Mouse (Mus musculus) kidney, embryonic 14.5 days (tissue): ENCODE data around the gene Elob. TPM values are rescaled to one million over a fixed set of nuclear protein-coding genes. Genes with fewer than 3 reads are reported as not detected.

Experiments
- ATAC-seq: fragments of 200-750 bp; cut with Nextera tagmentation; 2 replicates; pipeline ENCODE4 v1.8.0; 2017; ENCODE audit warnings: moderate number of reproducible peaks, mild to moderate bottlenecking, moderate TSS enrichment, moderate library complexity; ENCODE audit not compliant: low FRiP score, low TSS enrichment
- H3K27ac ChIP-seq: fragments of 300-500 bp; sonication (generic); 2 replicates; pipeline ENCODE4 v1.5.1; 2014; ENCODE audit warnings: low read depth, mild to moderate bottlenecking, low read length, moderate library complexity, mixed read lengths
- H3K27me3 ChIP-seq: fragments of 300-500 bp; sonication (generic); 2 replicates; pipeline ENCODE4 v1.6.1; 2014; ENCODE audit warnings: mild to moderate bottlenecking, low read length; ENCODE audit not compliant: control insufficient read depth, insufficient read depth
- H3K36me3 ChIP-seq: fragments of 300-500 bp; sonication (generic); 2 replicates; pipeline ENCODE4 v1.6.1; 2014; ENCODE audit warnings: low read length, mixed read lengths; ENCODE audit not compliant: control insufficient read depth, insufficient read depth
- H3K4me1 ChIP-seq: fragments of 300-500 bp; sonication (generic); 2 replicates; pipeline ENCODE4 v1.6.1; 2014; ENCODE audit warnings: low read length, mixed read lengths; ENCODE audit not compliant: control insufficient read depth, insufficient read depth
- H3K4me2 ChIP-seq: fragments of 300-500 bp; sonication (generic); replicated peaks from 2 replicates; pipeline ENCODE4 v1.6.1; 2014; ENCODE audit warnings: low read depth, mild to moderate bottlenecking, low read length
- H3K4me3 ChIP-seq: fragments of 300-500 bp; sonication (generic); 2 replicates; pipeline ENCODE4 v1.5.1; 2014; ENCODE audit warnings: mild to moderate bottlenecking, low read length
- H3K9ac ChIP-seq: fragments of 300-500 bp; sonication (generic); 2 replicates; pipeline ENCODE4 v1.6.1; 2014; ENCODE audit warnings: low read depth, mild to moderate bottlenecking, low read length, moderate library complexity
- H3K9me3 ChIP-seq: fragments of 300-500 bp; sonication (generic); 2 replicates; pipeline ENCODE4 v1.6.1; 2016; ENCODE audit warnings: low read length; ENCODE audit not compliant: control insufficient read depth
- WGBS: fragments of 180-500 bp; shearing (Covaris S2); extraction: QIAGEN DNeasy Blood & Tissue Kit; methylation state at CpG from one replicate; pipeline ENCODE4 v1.1.7; 2014; 5-methylcytosine and 5-hydroxymethylcytosine counted together
- polyA plus RNA-seq: library from polyadenylated mRNA; unstranded; fragments of >200 nt; fragmentation: Nextera tagmentation; extraction: Ambion mirVana; gene quantifications from 2 replicates; pipeline ENCODE4 v1.2.1, GENCODE M21; 2014

The Elob gene
- polyA plus RNA-seq, 1 experiment from 2014 or later = 982 TPM

DNA sequence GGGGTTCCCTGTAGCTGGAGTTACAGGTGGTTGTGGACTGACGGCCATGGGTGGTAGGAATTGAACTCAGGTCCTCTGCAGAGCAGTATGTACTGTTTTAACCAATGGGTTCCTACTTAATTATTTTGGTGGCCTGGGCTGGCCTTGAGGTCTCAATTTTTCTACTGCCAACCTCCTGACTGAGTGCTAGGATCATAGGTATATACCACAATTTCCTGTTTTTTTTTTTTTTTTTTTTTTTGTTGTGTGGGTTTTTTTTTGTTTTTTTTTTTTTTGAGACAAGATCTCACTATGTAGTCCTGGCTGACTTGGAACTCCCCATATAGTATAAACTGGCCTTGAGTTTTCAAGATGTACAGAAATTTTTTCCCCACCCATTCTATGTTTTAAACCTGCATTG, 2.3 kb upstream of the Elob start:
- H3K27ac ChIP-seq = no peak overlapping the region
- no peaks in the 10 kb centered on the region for H3K9me3 ChIP-seq
- H3K4me2 ChIP-seq = no peak overlapping the region
- H3K36me3 ChIP-seq = peaks cover 12% of the 10 kb centered on the region; the same call in 1 of the 2 replicates
- WGBS = 88% methylated on average over 1 of the region's 1 CpGs
- no peak overlapping the region for H3K4me3 ChIP-seq
- no peaks in the 10 kb centered on the region for H3K27me3 ChIP-seq
- H3K9ac ChIP-seq = no peak overlapping the region
- no peak for ATAC-seq
- peaks cover 15% of the 10 kb centered on the region; the same call in 1 of the 2 replicates for H3K4me1 ChIP-seq

DNA sequence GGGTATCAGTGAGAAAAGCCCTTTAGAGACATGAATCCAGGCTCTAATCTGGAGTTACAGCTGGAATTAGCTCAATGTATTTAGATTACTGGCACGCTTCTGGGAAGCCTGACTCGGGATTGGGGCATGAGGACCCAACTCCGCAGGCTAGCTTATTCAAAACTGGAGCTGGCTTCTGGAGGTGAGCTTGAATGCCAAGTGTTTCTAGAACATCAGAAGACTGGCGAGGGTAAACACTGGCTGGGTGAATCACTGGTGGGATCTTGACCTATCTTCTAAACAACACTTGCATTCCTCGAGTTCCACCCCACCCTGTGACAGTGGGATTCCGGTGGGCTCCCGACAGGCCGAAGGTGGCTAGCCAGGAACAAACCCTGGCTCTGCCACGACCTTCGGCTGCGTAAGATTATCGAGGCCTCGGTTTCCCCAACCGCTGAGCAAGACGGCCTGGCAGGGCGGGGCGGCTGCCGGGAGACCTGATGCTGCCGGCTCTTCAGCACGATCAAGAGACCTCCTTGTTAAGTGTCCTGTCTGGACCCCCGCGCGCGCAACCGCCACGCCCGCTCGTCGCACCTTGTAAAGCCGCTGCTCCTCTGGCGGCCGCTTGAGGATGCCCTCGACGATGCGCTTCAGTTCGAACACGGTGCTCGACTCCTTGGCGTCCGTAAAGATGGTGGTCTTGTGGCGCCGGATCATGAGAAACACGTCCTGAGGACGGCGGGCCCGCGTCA, 500 bp downstream of the Elob start:
- Histone ChIP-seq H3K27ac (peak overlapping the region; percentile 80; the same call in 1 of the 2 replicates), H3K4me1 (peaks cover 15% of the 10 kb centered on the region; the same call in 1 of the 2 replicates), H3K4me3 (peak overlapping the region; percentile 85), H3K4me2 (peak overlapping the region; percentile 88), H3K27me3 (no peaks in the 10 kb centered on the region), H3K9me3 (no peaks in the 10 kb centered on the region), H3K9ac (peak overlapping the region; percentile 85), H3K36me3 (peaks cover 40% of the 10 kb centered on the region)
- ATAC-seq = peak; percentile 78
- 1% methylated on average over 45 of the region's 47 CpGs for WGBS

DNA sequence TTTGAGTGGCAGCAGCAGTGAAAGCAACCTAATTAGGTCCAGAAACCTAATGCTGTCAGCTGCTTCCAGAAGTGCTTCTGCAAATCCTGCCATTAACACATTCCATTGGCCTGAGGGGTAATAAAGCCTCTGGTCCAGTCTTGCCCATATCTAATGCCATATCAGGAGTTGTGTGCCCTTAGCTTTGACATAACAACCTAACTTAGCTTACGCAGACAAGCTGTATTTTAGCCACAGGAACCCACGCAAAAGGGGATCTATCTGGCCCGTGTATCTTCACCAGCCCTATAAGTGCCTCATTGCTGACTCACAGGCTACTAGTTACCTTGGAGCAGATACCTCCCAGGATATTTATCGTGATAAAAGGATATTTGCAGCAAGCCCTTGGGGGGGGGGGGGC, 3.3 kb downstream of the Elob start:
- no peaks in the 10 kb centered on the region for H3K9me3 ChIP-seq
- ATAC-seq = no peak
- H3K4me1 ChIP-seq = peaks cover 15% of the 10 kb centered on the region; the same call in 1 of the 2 replicates
- H3K36me3 ChIP-seq = peaks cover 68% of the 10 kb centered on the region
- no peak overlapping the region for H3K4me2 ChIP-seq
- no peaks in the 10 kb centered on the region for H3K27me3 ChIP-seq
- no peak overlapping the region for H3K27ac ChIP-seq
- 85% methylated on average over 4 of the region's 4 CpGs for WGBS
- no peak overlapping the region for H3K9ac ChIP-seq
- no peak overlapping the region for H3K4me3 ChIP-seq

DNA sequence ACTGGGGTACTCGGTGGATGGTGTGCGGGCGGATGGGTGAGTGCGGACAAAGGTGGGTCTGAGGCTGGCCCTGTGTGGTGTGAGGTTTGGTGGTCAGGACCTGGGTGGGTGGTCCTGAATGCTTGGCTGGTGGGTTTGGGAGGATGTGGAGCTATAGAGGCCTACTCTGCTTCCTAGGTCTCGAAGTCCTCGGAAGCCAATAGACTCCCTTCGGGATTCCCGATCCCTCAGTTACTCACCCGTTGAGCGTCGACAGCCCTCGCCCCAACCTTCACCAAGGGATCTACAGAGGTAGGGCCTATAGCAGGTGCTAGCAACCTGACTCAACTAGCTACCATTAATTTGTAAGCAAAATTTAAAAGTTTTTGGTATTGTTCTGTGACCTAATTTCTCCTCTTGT, 5.3 kb downstream of the Elob start:
- Histone ChIP-seq H3K4me3 (no peak overlapping the region), H3K36me3 (peaks cover 87% of the 10 kb centered on the region), H3K27me3 (no peaks in the 10 kb centered on the region), H3K9me3 (peaks cover 12% of the 10 kb centered on the region), H3K4me2 (no peak overlapping the region), H3K4me1 (peaks cover 15% of the 10 kb centered on the region; the same call in 1 of the 2 replicates), H3K27ac (no peak overlapping the region), H3K9ac (no peak overlapping the region)
- WGBS = 87% methylated on average over 12 of the region's 12 CpGs
- 0 out of 2 replicates have a peak, but pooled peaks have one; percentile 21 for ATAC-seq

DNA sequence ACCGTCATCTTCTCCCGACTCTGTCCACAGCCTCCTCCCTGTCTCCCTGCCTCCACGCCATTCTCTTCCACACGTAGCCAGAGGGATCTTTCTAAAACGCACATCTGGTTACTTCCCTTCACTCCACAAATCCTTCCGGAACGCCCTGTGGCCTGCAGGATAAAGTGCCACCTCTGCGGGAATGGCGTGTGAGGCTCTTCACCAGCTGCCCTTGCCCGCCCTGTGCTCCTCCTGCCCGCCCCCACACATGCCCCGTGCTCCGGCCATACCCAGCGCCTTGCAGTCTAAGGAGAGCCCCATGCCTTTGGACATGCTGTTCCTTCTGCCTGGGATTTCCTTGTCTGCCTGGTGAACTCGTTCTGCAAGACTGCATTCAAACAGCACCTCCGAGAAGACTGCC, 5.9 kb downstream of the Elob start:
- H3K9ac ChIP-seq = no peak overlapping the region
- no peak overlapping the region for H3K4me2 ChIP-seq
- H3K27me3 ChIP-seq = no peaks in the 10 kb centered on the region
- H3K27ac ChIP-seq = no peak overlapping the region
- 0 out of 2 replicates have a peak, but pooled peaks have one; percentile 17 for ATAC-seq
- H3K9me3 ChIP-seq = peaks cover 18% of the 10 kb centered on the region
- H3K36me3 ChIP-seq = peaks cover 93% of the 10 kb centered on the region
- H3K4me3 ChIP-seq = no peak overlapping the region
- 84% methylated on average over 16 of the region's 16 CpGs for WGBS
- H3K4me1 ChIP-seq = peaks cover 13% of the 10 kb centered on the region; the same call in 1 of the 2 replicates

DNA sequence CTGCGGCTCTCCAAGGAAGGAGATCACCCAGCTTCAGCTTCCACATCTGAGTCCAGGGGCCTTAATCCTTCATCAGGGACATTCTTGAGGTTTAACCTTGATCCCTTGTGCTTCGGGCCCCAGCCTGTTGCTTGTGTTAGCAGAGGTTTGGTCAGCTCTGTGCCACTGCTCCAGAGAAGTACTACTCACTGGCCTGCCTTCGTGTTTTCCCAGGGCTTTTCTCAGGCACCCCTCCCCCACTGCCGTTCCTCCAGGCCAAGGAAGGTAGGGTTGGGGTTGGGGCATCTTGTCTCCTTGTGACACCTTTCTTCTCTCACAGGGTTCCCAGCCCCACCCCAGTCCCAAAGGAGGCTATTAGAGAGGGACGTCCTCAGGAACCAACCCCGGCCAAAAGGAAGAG, 6.8 kb downstream of the Elob start:
- Histone ChIP-seq H3K27me3 (no peaks in the 10 kb centered on the region), H3K9ac (no peak overlapping the region), H3K4me3 (no peak overlapping the region), H3K4me1 (peaks cover 4% of the 10 kb centered on the region; the same call in 1 of the 2 replicates), H3K4me2 (no peak overlapping the region), H3K9me3 (peaks cover 22% of the 10 kb centered on the region), H3K27ac (no peak overlapping the region), H3K36me3 (peaks cover 100% of the 10 kb centered on the region)
- ATAC-seq = no peak
- 74% methylated on average over 6 of the region's 6 CpGs for WGBS

DNA sequence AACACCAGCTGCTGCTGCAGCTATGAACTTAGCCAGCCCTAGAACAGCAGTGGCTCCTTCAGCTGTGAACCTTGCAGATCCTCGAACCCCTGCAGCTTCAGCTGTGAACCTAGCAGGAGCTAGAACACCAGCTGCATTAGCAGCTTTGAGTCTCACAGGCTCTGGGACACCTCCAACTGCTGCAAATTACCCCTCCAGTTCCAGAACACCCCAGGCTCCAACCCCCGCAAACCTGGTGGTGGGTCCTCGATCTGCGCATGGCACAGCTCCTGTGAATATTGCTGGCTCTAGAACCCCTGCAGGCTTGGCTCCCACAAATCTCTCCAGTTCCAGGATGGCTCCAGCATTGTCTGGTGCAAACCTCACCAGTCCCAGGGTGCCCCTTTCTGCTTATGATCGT, 8.2 kb downstream of the Elob start:
- ATAC-seq = no peak
- WGBS = 98% methylated on average over 5 of the region's 5 CpGs
- no peak overlapping the region for H3K27ac ChIP-seq

DNA sequence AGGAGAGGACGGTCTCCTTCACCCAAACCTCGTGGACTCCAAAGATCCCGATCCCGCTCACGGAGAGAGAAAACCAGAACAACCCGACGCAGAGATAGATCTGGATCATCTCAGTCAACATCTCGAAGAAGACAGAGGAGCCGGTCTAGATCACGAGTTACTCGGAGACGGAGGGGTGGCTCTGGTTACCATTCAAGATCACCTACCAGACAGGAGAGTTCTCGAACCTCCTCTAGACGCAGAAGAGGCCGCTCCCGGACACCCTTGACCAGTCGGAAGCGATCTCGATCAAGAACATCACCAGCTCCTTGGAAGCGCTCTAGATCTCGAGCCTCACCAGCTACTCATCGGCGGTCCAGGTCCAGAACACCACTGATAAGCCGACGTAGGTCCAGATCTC, 9.7 kb downstream of the Elob start:
- Histone ChIP-seq H3K4me3 (no peak overlapping the region), H3K4me2 (no peak overlapping the region), H3K9me3 (peaks cover 28% of the 10 kb centered on the region), H3K27me3 (no peaks in the 10 kb centered on the region), H3K27ac (no peak overlapping the region), H3K36me3 (peaks cover 100% of the 10 kb centered on the region), H3K4me1 (no peaks in the 10 kb centered on the region), H3K9ac (no peak overlapping the region)
- ATAC-seq = no peak
- WGBS = 98% methylated on average over 25 of the region's 25 CpGs

More for the DNA sequence above, 8.2 kb downstream of the Elob start:
- H3K36me3 ChIP-seq = peaks cover 100% of the 10 kb centered on the region
- H3K9ac ChIP-seq = no peak overlapping the region
- no peaks in the 10 kb centered on the region for H3K4me1 ChIP-seq
- no peaks in the 10 kb centered on the region for H3K27me3 ChIP-seq
- no peak overlapping the region for H3K4me2 ChIP-seq
- peaks cover 24% of the 10 kb centered on the region for H3K9me3 ChIP-seq
- no peak overlapping the region for H3K4me3 ChIP-seq

DNA sequence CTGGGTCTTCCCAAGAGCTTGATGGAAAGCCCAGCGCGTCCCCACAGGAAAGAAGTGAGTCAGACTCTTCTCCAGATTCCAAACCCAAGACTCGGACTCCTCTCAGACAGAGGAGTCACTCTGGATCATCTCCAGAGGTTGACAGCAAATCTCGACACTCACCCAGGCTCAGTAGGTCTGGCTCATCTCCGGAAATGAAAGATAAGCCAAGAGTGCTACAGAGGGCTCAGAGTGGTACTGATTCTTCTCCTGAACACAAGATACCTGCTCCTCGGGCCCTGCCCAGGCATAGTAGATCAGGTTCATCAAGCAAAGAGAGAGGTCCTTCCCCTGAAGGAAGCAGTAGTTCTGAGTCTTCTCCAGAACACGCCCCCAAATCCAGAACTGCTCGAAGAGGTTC, 10.4 kb downstream of the Elob start:
- peaks cover 28% of the 10 kb centered on the region for H3K9me3 ChIP-seq
- 99% methylated on average over 8 of the region's 8 CpGs for WGBS
- no peak overlapping the region for H3K4me2 ChIP-seq
- H3K27ac ChIP-seq = no peak overlapping the region
- no peak for ATAC-seq
- H3K9ac ChIP-seq = no peak overlapping the region
- no peak overlapping the region for H3K4me3 ChIP-seq
- no peaks in the 10 kb centered on the region for H3K4me1 ChIP-seq
- no peaks in the 10 kb centered on the region for H3K27me3 ChIP-seq
- peaks cover 100% of the 10 kb centered on the region for H3K36me3 ChIP-seq
